Mouse (Mus musculus): ENCODE results near the gene Slc30a1. TPM values are rescaled to one million over a fixed set of nuclear protein-coding genes. Genes with fewer than 3 reads are reported as not detected.

The Slc30a1 gene
- total RNA-seq (2015; ENCODE audit: low replicate concordance) = 21.1 and 24.0 TPM in 2 replicates
- total RNA-seq (2017; ENCODE audit: low replicate concordance) = 30.1 and 42.1 TPM in 2 replicates

- ATAC-seq (replicated peaks; ENCODE audit: low FRiP score, poor library complexity, severe bottlenecking) = peak; percentile 77
These were observed at the start of gene Slc30a1 for GRCm38 (mm10) chr1:191906571-191907430. Slc30a1 (plus strand) TSS chr1:191906767.

- no peak for ATAC-seq (replicated peaks; ENCODE audit: low FRiP score, poor library complexity, severe bottlenecking)
These were observed 49.5 kb upstream of the Slc30a1 start for GRCm38 (mm10) chr1:191856886-191857651.

- no peak for ATAC-seq (replicated peaks; ENCODE audit: low FRiP score, poor library complexity, severe bottlenecking)
These were observed 48.4 kb upstream of the Slc30a1 start for GRCm38 (mm10) chr1:191858136-191858535.

- ATAC-seq (replicated peaks; ENCODE audit: low FRiP score, poor library complexity, severe bottlenecking) = no peak
These were observed 46.7 kb upstream of the Slc30a1 start for GRCm38 (mm10) chr1:191859847-191860246.

- ATAC-seq (replicated peaks; ENCODE audit: low FRiP score, poor library complexity, severe bottlenecking) = no peak
These were observed 45.3 kb upstream of the Slc30a1 start for GRCm38 (mm10) chr1:191861247-191861646.

GRCm38 (mm10) chr1:191863833-191864550 lies 42.6 kb upstream of the Slc30a1 start:
- no peak for ATAC-seq (replicated peaks; ENCODE audit: low FRiP score, poor library complexity, severe bottlenecking)

GRCm38 (mm10) chr1:191864551-191865027 lies 42.0 kb upstream of the Slc30a1 start:
- no peak for ATAC-seq (replicated peaks; ENCODE audit: low FRiP score, poor library complexity, severe bottlenecking)

GRCm38 (mm10) chr1:191872076-191872710 lies 34.4 kb upstream of the Slc30a1 start:
- ATAC-seq (replicated peaks; ENCODE audit: low FRiP score, poor library complexity, severe bottlenecking) = no peak

- peak; percentile 78 for ATAC-seq (replicated peaks; ENCODE audit: low FRiP score, poor library complexity, severe bottlenecking)
These were observed 31.6 kb upstream of the Slc30a1 start for GRCm38 (mm10) chr1:191875006-191875405.

- ATAC-seq (replicated peaks; ENCODE audit: low FRiP score, poor library complexity, severe bottlenecking) = peak; percentile 60
These were observed 30.8 kb upstream of the Slc30a1 start for GRCm38 (mm10) chr1:191875683-191876305.

GRCm38 (mm10) chr1:191877681-191878080 lies 28.9 kb upstream of the Slc30a1 start:
- ATAC-seq (replicated peaks; ENCODE audit: low FRiP score, poor library complexity, severe bottlenecking) = no peak

GRCm38 (mm10) chr1:191878518-191878921 lies 28.0 kb upstream of the Slc30a1 start:
- ATAC-seq (replicated peaks; ENCODE audit: low FRiP score, poor library complexity, severe bottlenecking) = no peak

GRCm38 (mm10) chr1:191880247-191880646 lies 26.3 kb upstream of the Slc30a1 start:
- ATAC-seq (replicated peaks; ENCODE audit: low FRiP score, poor library complexity, severe bottlenecking) = peak; percentile 78

- ATAC-seq (replicated peaks; ENCODE audit: low FRiP score, poor library complexity, severe bottlenecking) = no peak
These were observed 25.5 kb upstream of the Slc30a1 start for GRCm38 (mm10) chr1:191880921-191881609.

GRCm38 (mm10) chr1:191881663-191882062 lies 24.9 kb upstream of the Slc30a1 start:
- ATAC-seq (replicated peaks; ENCODE audit: low FRiP score, poor library complexity, severe bottlenecking) = no peak

GRCm38 (mm10) chr1:191882474-191883206 lies 23.9 kb upstream of the Slc30a1 start:
- ATAC-seq (replicated peaks; ENCODE audit: low FRiP score, poor library complexity, severe bottlenecking) = 0 out of 2 replicates have a peak, but pooled peaks have one; percentile 1

GRCm38 (mm10) chr1:191883654-191884053 lies 22.9 kb upstream of the Slc30a1 start:
- ATAC-seq (replicated peaks; ENCODE audit: low FRiP score, poor library complexity, severe bottlenecking) = no peak

- ATAC-seq (replicated peaks; ENCODE audit: low FRiP score, poor library complexity, severe bottlenecking) = no peak
These were observed 14.7 kb upstream of the Slc30a1 start for GRCm38 (mm10) chr1:191891912-191892311.

Measured in erythroblast, adult 5-6 weeks (primary cell).